Mouse (Mus musculus) hindbrain, embryonic 15.5 days (tissue): ENCODE measurements around the gene Mllt3. TPM values are rescaled to one million over a fixed set of nuclear protein-coding genes. Genes with fewer than 3 reads are reported as not detected.

Experiments used
- ATAC-seq: fragments of 200-750 bp; cut with Nextera tagmentation; 2 replicates; pipeline ENCODE4 v1.8.0; 2017; ENCODE audit warnings: low read depth, moderate number of reproducible peaks, moderate TSS enrichment; ENCODE audit not compliant: low FRiP score
- H3K27ac ChIP-seq: fragments of 300-500 bp; sonication (generic); replicated peaks from 2 replicates; pipeline ENCODE4 v1.5.1; 2015; ENCODE audit warnings: mild to moderate bottlenecking, inconsistent platforms
- H3K27me3 ChIP-seq: fragments of 300-500 bp; sonication (generic); 2 replicates; pipeline ENCODE4 v1.6.1; 2015; ENCODE audit warnings: control low read depth, inconsistent platforms
- H3K36me3 ChIP-seq: fragments of 300-500 bp; sonication (generic); 2 replicates; pipeline ENCODE4 v1.6.1; 2015; ENCODE audit warnings: control low read depth, inconsistent platforms
- H3K4me1 ChIP-seq: fragments of 300-500 bp; sonication (generic); replicated peaks from 2 replicates; pipeline ENCODE4 v1.6.1; 2015; ENCODE audit warnings: control low read depth, inconsistent platforms
- H3K4me2 ChIP-seq: fragments of 300-500 bp; sonication (generic); 2 replicates; pipeline ENCODE4 v1.6.1; 2015; ENCODE audit warnings: moderate library complexity, mild to moderate bottlenecking, inconsistent platforms
- H3K4me3 ChIP-seq: fragments of 300-500 bp; sonication (generic); 2 replicates; pipeline ENCODE4 v1.5.1; 2015; ENCODE audit warnings: mild to moderate bottlenecking, inconsistent platforms
- H3K9ac ChIP-seq: fragments of 300-500 bp; sonication (generic); 2 replicates; pipeline ENCODE4 v1.6.1; 2015; ENCODE audit warnings: inconsistent platforms
- H3K9me3 ChIP-seq: fragments of 300-500 bp; sonication (generic); 2 replicates; pipeline ENCODE4 v1.6.1; 2016; ENCODE audit warnings: control low read depth, inconsistent platforms
- WGBS: fragments of 180-500 bp; shearing (Covaris S2); methylation state at CpG from one replicate; pipeline ENCODE4 v1.1.7; 2015; 5-methylcytosine and 5-hydroxymethylcytosine counted together
- polyA plus RNA-seq: library from polyadenylated mRNA; unstranded; fragments of >200 nt; fragmentation: Nextera tagmentation; extraction: Ambion mirVana; gene quantifications from 2 replicates; pipeline ENCODE4 v1.2.1, GENCODE M21; 2015

The Mllt3 gene
- polyA plus RNA-seq, 1 experiment from 2014 or later, result 77.3 TPM

DNA sequence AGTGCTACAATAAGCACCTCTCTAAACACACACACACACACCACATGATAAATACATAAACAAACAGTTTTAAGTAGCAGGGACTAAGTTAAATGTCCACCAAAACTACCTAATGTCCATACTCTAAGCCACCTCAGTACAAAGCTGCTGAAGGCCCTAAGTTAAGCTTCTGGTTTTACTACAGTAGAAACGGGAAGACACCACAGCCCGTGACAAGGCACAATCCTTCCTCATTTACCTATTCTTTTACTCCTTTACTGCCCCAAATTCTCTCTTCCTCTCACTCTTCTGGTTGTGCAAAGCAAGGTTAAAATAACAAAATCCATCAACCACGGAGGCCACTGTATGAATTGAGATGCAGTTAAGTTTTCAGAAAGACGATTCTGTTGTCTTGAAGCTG lies 130.6 kb downstream of the Mllt3 start:
- ATAC-seq, result no peak
- 86% methylated on average over 4 of the region's 4 CpGs for WGBS
- Histone ChIP-seq H3K4me3 (no peak overlapping the region), H3K27me3 (no peaks in the 10 kb centered on the region), H3K27ac (no peak overlapping the region), H3K9ac (no peak overlapping the region), H3K9me3 (no peaks in the 10 kb centered on the region), H3K36me3 (no peaks in the 10 kb centered on the region), H3K4me2 (no peak overlapping the region), H3K4me1 (no peaks in the 10 kb centered on the region)

DNA sequence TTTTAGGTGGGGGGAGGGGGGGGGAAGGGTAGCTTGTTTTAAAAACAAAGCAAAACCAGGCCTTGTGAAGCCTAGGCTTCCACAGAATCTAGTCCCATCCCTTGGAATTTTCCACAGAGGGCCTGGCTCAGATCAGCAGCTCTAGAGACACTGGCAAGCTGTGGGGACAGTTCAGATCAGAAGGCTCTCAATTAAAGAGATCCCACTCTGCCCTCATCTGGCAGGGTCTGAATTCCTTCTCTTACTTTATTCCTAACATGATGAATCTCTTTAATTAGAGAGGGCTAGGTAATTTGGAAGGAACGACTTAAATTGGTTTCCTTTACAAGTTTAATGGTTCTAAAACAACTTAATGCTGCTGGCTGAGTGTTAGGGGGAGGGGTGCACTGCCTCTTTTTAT lies 132.0 kb downstream of the Mllt3 start:
- ATAC-seq, result no peak
- no peak overlapping the region for H3K4me3 ChIP-seq
- no peak overlapping the region for H3K4me2 ChIP-seq
- no peak overlapping the region for H3K27ac ChIP-seq
- H3K36me3 ChIP-seq, result no peaks in the 10 kb centered on the region
- H3K9ac ChIP-seq, result no peak overlapping the region
- H3K4me1 ChIP-seq, result no peaks in the 10 kb centered on the region
- H3K27me3 ChIP-seq, result no peaks in the 10 kb centered on the region
- no peaks in the 10 kb centered on the region for H3K9me3 ChIP-seq
- WGBS, result 44% methylated on average over 1 of the region's 1 CpGs

DNA sequence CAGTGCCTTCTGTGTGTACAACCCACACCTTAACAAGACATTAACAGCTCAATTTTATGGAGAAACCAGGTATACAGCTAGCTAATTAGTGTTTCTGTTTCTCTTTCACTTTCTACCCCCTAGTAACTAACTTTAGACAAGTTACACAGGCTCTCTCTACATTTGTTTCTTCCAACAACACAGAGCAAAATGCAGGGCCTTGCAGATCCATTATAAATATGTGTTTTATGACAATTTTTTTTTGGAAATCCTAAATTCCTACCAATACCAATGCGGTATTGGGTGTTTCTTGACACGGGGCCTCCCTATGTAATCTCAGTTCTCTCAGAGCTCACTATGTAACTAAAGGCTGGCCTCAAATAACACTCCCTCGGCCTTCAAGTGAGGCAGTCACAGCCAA lies 139.7 kb downstream of the Mllt3 start:
- no peak for ATAC-seq

DNA sequence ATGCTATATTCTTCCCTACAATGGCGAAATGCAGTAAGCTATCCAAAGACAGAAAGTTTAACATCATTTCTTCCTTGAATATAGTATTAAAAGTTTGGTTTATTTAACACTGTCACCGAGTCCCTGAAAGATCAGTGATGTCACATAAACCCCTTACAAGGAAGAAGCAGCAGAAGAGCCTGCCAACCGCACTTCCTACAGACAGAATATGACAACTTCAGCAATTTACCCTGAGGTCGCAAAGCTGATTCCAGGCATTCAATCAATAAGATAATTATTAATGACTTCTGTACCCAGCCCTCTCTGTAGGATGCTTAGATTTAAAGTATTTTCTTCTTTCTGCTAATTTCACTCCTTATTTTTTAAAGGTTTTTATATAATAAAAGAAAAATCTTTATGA lies 140.2 kb downstream of the Mllt3 start:
- Histone ChIP-seq H3K4me1 (peaks cover 5% of the 10 kb centered on the region; the same call in 1 of the 2 replicates), H3K36me3 (no peaks in the 10 kb centered on the region), H3K27me3 (no peaks in the 10 kb centered on the region), H3K4me2 (no peak overlapping the region), H3K9me3 (no peaks in the 10 kb centered on the region), H3K27ac (no peak overlapping the region), H3K4me3 (no peak overlapping the region), H3K9ac (no peak overlapping the region)
- 78% methylated on average over 4 of the region's 4 CpGs for WGBS
- no peak for ATAC-seq

More for the DNA sequence above, 139.7 kb downstream of the Mllt3 start:
- Histone ChIP-seq H3K4me1 (peaks cover 5% of the 10 kb centered on the region; the same call in 1 of the 2 replicates), H3K27ac (no peak overlapping the region), H3K36me3 (no peaks in the 10 kb centered on the region), H3K27me3 (no peaks in the 10 kb centered on the region), H3K4me2 (no peak overlapping the region), H3K9me3 (no peaks in the 10 kb centered on the region), H3K4me3 (no peak overlapping the region), H3K9ac (no peak overlapping the region)
- 95% methylated on average over 3 of the region's 3 CpGs for WGBS

DNA sequence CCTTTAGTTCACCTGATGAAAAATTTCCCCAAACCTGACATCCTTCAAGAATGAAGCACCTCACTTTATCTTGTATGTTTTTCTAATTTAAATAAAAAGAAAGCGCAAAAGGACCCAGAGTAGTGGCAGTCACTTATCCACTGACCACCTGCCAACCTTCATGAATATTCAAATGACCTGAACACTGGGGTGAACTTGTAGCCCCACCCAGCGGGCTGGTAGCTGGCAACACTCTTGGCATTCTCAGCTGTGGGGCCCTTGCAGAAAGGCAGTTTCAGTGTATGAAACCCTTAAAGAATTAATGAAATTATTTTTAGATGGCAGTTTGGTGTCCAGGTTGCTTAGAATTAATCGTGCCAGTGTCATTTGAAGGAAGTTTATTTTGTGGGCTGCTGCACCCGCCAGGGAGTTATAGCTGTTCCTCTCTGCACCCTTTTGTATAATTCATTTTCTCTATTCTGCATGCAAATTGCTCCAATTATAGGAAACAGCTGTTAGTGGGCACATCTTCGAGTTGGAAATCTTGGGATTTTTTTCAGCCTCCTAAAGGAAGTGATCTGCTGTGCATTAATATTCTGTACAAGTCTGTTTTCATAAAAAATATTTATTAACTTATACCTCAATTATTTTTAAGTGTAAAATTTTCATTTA lies 149.8 kb downstream of the Mllt3 start:
- H3K27me3 ChIP-seq, result no peaks in the 10 kb centered on the region
- H3K27ac ChIP-seq, result no peak overlapping the region
- H3K9ac ChIP-seq, result no peak overlapping the region
- no peak for ATAC-seq
- no peak overlapping the region for H3K4me3 ChIP-seq
- H3K36me3 ChIP-seq, result no peaks in the 10 kb centered on the region
- WGBS, result 22% methylated on average over 5 of the region's 5 CpGs
- no peak overlapping the region for H3K4me2 ChIP-seq
- H3K4me1 ChIP-seq, result peaks cover 15% of the 10 kb centered on the region
- no peaks in the 10 kb centered on the region for H3K9me3 ChIP-seq

DNA sequence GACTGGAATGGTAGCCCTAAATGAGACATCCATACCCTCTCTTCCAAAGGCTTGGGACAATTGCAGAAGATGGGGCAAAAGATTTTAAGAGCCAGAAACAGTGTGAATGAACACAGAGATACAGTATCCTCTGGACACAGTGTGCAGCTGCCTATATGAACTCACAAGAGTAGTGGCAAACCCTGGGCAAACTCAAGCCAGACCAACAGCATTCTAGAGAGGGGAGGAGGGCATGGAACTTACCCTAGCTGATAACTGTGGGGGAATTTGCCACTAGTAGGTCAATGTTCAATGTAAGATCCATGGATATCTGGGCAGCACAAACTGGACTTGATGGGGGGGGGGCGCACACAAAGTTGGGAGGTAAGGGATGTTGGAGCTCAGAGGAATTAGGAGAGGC lies 151.2 kb downstream of the Mllt3 start:
- 100% methylated on average over 1 of the region's 1 CpGs for WGBS
- Histone ChIP-seq H3K9ac (no peak overlapping the region), H3K27me3 (no peaks in the 10 kb centered on the region), H3K4me2 (no peak overlapping the region), H3K4me3 (no peak overlapping the region), H3K4me1 (peaks cover 15% of the 10 kb centered on the region), H3K27ac (no peak overlapping the region), H3K9me3 (no peaks in the 10 kb centered on the region), H3K36me3 (no peaks in the 10 kb centered on the region)
- no peak for ATAC-seq

DNA sequence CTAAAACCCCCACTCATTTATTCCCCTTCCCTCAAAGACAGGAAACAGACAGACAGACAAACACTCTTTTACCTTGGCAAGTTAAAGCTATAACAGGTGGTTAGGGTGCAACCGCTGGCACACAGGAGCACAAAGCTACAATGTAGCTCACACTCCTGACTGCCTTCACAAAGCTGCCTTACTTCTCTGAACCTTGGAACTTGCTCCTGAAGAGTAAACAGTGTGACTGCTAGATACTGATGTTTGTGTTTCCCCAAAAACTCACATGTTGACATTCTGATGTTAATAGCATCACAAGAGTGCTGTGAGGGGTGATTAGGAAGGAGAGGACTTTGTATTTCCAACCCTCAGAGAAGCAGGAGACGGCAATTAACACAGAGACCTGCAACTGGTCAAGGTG lies 151.6 kb downstream of the Mllt3 start:
- no peaks in the 10 kb centered on the region for H3K27me3 ChIP-seq
- no peaks in the 10 kb centered on the region for H3K36me3 ChIP-seq
- WGBS, result 91% methylated on average over 2 of the region's 2 CpGs
- no peaks in the 10 kb centered on the region for H3K9me3 ChIP-seq
- no peak overlapping the region for H3K4me2 ChIP-seq
- H3K4me1 ChIP-seq, result peaks cover 15% of the 10 kb centered on the region
- no peak for ATAC-seq
- no peak overlapping the region for H3K27ac ChIP-seq
- no peak overlapping the region for H3K9ac ChIP-seq
- H3K4me3 ChIP-seq, result no peak overlapping the region

DNA sequence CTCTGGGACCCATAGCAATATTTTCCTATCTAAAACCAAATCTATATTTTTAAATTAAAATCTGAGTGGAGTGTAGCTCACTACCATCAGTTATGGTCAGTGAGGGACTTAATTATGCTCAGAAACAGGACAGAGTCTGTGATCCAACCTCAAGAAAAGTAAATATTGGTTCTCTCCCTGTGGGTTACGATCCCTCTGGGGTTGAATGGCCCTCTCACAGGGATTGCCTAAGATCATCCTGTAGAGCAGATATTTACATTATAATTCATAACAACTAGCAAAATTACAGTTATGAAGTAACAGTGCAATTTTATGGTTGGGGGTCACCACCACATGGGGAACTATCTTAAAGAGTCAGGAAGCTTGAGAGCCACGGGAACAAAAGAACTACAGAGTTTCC lies 152.9 kb downstream of the Mllt3 start:
- peaks cover 15% of the 10 kb centered on the region for H3K4me1 ChIP-seq
- no peaks in the 10 kb centered on the region for H3K9me3 ChIP-seq
- WGBS, result 74% methylated on average over 2 of the region's 2 CpGs
- H3K27ac ChIP-seq, result no peak overlapping the region
- no peak overlapping the region for H3K4me3 ChIP-seq
- no peak for ATAC-seq
- no peak overlapping the region for H3K4me2 ChIP-seq
- H3K9ac ChIP-seq, result no peak overlapping the region
- H3K27me3 ChIP-seq, result no peaks in the 10 kb centered on the region
- H3K36me3 ChIP-seq, result no peaks in the 10 kb centered on the region

DNA sequence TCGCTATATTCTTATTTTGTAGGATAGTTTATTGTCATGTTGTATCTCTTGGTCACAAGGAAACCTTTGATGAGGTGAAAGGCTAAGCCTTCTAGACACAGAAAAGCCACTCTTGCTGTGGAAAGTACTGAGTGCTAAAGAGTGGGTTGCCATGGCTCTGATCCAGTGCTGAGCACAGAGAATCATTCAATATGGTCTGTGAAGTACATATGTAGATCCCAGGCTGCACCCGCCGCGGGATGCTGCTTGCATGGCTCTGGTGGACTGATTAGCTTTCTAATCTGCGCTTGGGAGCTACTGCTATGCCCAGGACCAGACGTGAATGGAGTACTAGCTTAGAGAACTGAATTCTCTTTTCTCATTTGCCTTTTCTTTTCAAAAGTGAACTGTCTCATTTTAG lies 154.5 kb downstream of the Mllt3 start:
- peaks cover 12% of the 10 kb centered on the region for H3K4me1 ChIP-seq
- 72% methylated on average over 6 of the region's 6 CpGs for WGBS

DNA sequence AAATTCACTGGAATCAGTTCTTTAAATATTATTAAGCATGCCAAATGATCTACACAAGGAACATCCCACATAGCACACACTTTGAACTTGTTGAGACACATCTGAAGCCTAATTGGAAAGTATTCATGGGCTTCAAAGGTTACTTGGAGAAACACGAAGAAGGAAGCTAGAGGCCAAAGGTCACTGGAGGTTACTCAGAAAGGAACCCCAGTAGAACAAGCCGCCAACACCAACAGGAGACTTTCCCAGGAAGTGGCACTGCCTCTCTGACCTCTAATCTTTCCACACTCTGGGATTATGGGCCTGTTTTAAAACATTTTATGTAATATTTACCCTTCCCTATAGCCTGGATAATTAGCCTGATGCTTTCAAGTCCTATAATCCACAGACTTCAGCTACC lies 162.6 kb downstream of the Mllt3 start:
- H3K4me1 ChIP-seq, result peaks cover 10% of the 10 kb centered on the region
- no peak overlapping the region for H3K4me3 ChIP-seq
- H3K36me3 ChIP-seq, result peaks cover 9% of the 10 kb centered on the region
- H3K9me3 ChIP-seq, result no peaks in the 10 kb centered on the region
- no peak overlapping the region for H3K9ac ChIP-seq
- no peak for ATAC-seq
- WGBS, result 58% methylated on average over 2 of the region's 2 CpGs
- no peak overlapping the region for H3K27ac ChIP-seq
- no peak overlapping the region for H3K4me2 ChIP-seq
- no peaks in the 10 kb centered on the region for H3K27me3 ChIP-seq

More for the DNA sequence above, 154.5 kb downstream of the Mllt3 start:
- Histone ChIP-seq H3K27me3 (no peaks in the 10 kb centered on the region), H3K27ac (no peak overlapping the region), H3K4me2 (no peak overlapping the region), H3K4me3 (no peak overlapping the region), H3K36me3 (no peaks in the 10 kb centered on the region), H3K9ac (no peak overlapping the region), H3K9me3 (no peaks in the 10 kb centered on the region)
- ATAC-seq, result no peak

DNA sequence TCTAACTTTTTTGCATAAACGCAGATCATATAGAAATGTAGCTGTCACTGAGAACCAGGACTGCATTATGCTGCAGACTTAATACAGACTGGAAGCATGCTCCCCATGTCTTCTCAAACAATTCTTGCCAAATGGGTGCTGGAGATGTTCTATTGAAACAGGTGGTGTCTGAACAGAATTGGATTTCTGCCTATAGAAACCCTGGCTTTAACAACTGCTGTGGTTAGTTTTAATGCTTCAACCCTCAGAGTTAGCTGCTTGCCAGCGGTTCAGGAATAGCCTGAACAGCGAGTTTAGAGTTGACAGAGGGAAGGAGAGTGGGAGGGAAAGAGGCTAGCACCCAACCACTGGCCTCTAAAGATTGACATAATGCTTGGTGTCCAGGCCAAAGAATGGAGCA lies 166.6 kb downstream of the Mllt3 start:
- peaks cover 17% of the 10 kb centered on the region for H3K4me1 ChIP-seq
- H3K4me2 ChIP-seq, result no peak overlapping the region
- WGBS, result 71% methylated on average over 3 of the region's 3 CpGs
- no peak overlapping the region for H3K9ac ChIP-seq
- H3K36me3 ChIP-seq, result no peaks in the 10 kb centered on the region
- no peak overlapping the region for H3K27ac ChIP-seq
- no peaks in the 10 kb centered on the region for H3K9me3 ChIP-seq
- no peak for ATAC-seq
- H3K4me3 ChIP-seq, result no peak overlapping the region
- H3K27me3 ChIP-seq, result no peaks in the 10 kb centered on the region

DNA sequence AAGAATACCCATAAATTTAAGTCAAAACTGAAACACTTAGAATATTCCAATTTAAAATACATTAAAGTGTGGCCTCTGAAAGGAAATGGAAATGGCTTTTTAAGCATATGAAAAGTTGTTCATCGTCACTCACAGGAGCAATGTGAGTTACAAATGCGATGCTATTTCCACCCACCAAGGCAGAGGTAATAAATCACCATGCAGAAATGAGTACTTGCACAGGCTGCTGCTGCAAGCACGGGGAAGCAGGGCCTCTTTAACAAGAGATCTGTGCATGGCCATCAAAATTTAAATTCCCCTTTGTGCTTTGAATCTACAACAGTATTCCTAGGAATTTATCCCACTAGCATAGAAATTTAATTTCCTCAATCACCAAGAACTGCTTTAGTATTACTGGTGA lies 167.3 kb downstream of the Mllt3 start:
- no peak overlapping the region for H3K4me3 ChIP-seq
- H3K36me3 ChIP-seq, result no peaks in the 10 kb centered on the region
- no peaks in the 10 kb centered on the region for H3K9me3 ChIP-seq
- H3K4me1 ChIP-seq, result peaks cover 17% of the 10 kb centered on the region
- H3K9ac ChIP-seq, result no peak overlapping the region
- H3K4me2 ChIP-seq, result no peak overlapping the region
- WGBS, result 39% methylated on average over 3 of the region's 3 CpGs
- no peaks in the 10 kb centered on the region for H3K27me3 ChIP-seq
- no peak overlapping the region for H3K27ac ChIP-seq
- no peak for ATAC-seq

DNA sequence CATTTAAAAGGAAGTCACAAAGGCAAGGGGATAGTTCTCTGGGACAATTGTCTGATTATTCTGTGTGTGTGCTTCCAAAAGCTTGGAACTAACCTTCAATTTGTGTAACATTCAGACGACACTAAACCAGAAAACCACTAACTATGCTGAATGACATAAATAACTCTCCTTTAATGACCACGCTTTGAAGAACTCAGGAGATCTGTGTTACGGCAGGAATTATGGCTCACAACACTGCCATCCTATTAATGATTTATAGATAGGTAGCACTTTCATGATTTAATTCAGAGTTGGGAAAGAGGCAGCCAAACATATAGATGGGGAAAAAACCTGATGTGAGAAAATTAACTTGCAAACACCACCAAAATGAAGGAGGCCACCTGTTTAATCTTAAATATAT lies 168.1 kb downstream of the Mllt3 start:
- H3K27ac ChIP-seq, result no peak overlapping the region
- ATAC-seq, result no peak

More for the DNA sequence above, 168.1 kb downstream of the Mllt3 start:
- Histone ChIP-seq H3K4me2 (no peak overlapping the region), H3K4me1 (peaks cover 17% of the 10 kb centered on the region), H3K4me3 (no peak overlapping the region), H3K36me3 (no peaks in the 10 kb centered on the region), H3K27me3 (no peaks in the 10 kb centered on the region), H3K9ac (no peak overlapping the region), H3K9me3 (no peaks in the 10 kb centered on the region)
- WGBS, result 69% methylated on average over 3 of the region's 3 CpGs
